Mouse (Mus musculus): ENCODE results near the gene Def8. TPM values are rescaled to one million over a fixed set of nuclear protein-coding genes. Genes with fewer than 3 reads are reported as not detected.

Gene Def8
- polyA plus RNA-seq, 1 experiment = 81.6 TPM

DNA sequence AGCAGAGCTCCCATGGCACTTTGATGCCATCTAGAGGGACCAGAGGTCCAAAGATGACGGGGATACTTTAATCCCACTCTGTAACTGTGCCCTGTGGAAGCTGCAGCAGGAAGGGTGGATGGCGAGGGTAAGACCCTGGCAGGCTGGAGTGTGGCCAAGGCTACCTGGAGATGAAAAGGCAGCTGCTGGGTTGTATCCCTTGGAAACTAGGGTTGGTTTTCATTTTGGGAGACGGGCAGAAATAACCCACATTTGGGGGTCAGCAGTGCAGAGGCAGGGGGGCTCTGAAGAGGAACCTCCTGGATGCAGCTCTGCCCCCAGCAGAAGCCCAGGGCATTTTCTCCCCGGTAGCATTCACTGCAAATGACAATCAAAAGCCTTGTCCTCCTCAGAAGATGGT, 81.9 kb downstream of the Def8 start:
- TF ChIP-seq CTCF (IDR thresholded peaks at IDR 0.05; ENCODE audit: low read depth, low read length) = no peak
- TF ChIP-seq EP300 (IDR thresholded peaks at IDR 0.05; ENCODE audit: insufficient read depth, low read depth, low read length) = no peak
- no peak for TF ChIP-seq POLR2A (IDR thresholded peaks at IDR 0.05; ENCODE audit: insufficient read depth, low read length)

DNA sequence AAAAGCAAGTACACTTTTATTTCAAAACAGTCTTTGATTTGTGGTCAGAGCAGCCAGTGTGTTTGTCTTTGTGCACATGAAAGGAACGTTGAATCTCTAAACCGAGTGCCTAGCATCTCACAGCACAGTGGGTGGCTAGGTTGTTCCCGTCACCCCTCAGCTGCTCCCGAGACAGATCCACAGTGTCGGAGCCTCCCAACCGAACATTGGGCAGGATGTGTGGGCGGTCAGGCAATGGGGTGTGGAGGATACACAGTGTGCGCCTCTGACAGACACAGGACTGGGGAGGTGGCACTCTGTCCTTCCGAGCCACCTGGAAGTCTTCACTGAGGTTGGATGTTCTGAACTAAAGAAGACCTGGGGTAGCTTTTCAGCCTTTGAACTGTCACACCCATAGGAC, 82.4 kb downstream of the Def8 start:
- no peaks in the 10 kb centered on the region for H3K27me3 ChIP-seq (ENCODE audit: control insufficient read depth, insufficient read depth, low read length, poor library complexity, severe bottlenecking)
- no peaks in the 10 kb centered on the region for H3K4me1 ChIP-seq (ENCODE audit: control insufficient read depth, insufficient read depth, low read length)
- H3K9me3 ChIP-seq (replicated peaks; ENCODE audit: control insufficient read depth, insufficient read depth, low read length, poor library complexity, severe bottlenecking) = no peaks in the 10 kb centered on the region
- H3K36me3 ChIP-seq (ENCODE audit: control insufficient read depth, insufficient read depth, low read length, poor library complexity, severe bottlenecking) = peaks cover 15% of the 10 kb centered on the region; the same call in 1 of the 2 replicates
- H3K4me3 ChIP-seq (ENCODE audit: low read depth, low read length) = no peak overlapping the region
- TF ChIP-seq POLR2A (IDR thresholded peaks at IDR 0.05; ENCODE audit: insufficient read depth, low read length) (no peak), CTCF (IDR thresholded peaks at IDR 0.05; ENCODE audit: low read depth, low read length) (no peak), EP300 (IDR thresholded peaks at IDR 0.05; ENCODE audit: insufficient read depth, low read depth, low read length) (no peak)
- no peak overlapping the region for H3K9ac ChIP-seq (ENCODE audit: low read depth, poor library complexity, severe bottlenecking)
- H3K27ac ChIP-seq (ENCODE audit: insufficient read depth, low read length) = no peak overlapping the region

More for the DNA sequence above, 81.9 kb downstream of the Def8 start:
- Histone ChIP-seq H3K27ac (ENCODE audit: insufficient read depth, low read length) (no peak overlapping the region), H3K36me3 (ENCODE audit: control insufficient read depth, insufficient read depth, low read length, poor library complexity, severe bottlenecking) (peaks cover 15% of the 10 kb centered on the region; the same call in 1 of the 2 replicates), H3K4me1 (ENCODE audit: control insufficient read depth, insufficient read depth, low read length) (no peaks in the 10 kb centered on the region), H3K9me3 (replicated peaks; ENCODE audit: control insufficient read depth, insufficient read depth, low read length, poor library complexity, severe bottlenecking) (no peaks in the 10 kb centered on the region), H3K27me3 (ENCODE audit: control insufficient read depth, insufficient read depth, low read length, poor library complexity, severe bottlenecking) (no peaks in the 10 kb centered on the region), H3K9ac (ENCODE audit: low read depth, poor library complexity, severe bottlenecking) (no peak overlapping the region), H3K4me3 (ENCODE audit: low read depth, low read length) (no peak overlapping the region)

DNA sequence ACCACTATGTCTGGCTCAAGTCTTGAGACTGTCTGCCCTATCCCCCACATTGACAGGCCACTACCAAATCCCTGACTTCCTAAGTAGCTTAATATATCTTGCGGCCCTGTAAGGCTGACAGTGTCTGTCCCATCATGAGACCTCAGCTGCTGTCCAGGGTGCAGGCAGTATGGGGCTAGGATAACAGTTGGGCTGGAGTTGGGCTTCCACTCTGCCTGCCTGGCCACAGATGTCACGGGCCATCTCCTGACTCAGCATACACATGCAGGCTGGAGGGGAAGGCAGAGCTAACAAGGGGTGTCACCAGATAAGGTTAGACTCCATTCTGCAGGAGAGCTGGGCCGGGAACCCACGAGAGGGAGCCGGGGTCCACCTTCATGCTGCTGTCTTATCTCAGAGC, 83.8 kb downstream of the Def8 start:
- Histone ChIP-seq H3K27me3 (ENCODE audit: control insufficient read depth, insufficient read depth, low read length, poor library complexity, severe bottlenecking) (no peaks in the 10 kb centered on the region), H3K36me3 (ENCODE audit: control insufficient read depth, insufficient read depth, low read length, poor library complexity, severe bottlenecking) (peaks cover 4% of the 10 kb centered on the region; the same call in 1 of the 2 replicates)
- no peak for TF ChIP-seq POLR2A (IDR thresholded peaks at IDR 0.05; ENCODE audit: insufficient read depth, low read length)
- no peak for TF ChIP-seq CTCF (IDR thresholded peaks at IDR 0.05; ENCODE audit: low read depth, low read length)
- TF ChIP-seq EP300 (IDR thresholded peaks at IDR 0.05; ENCODE audit: insufficient read depth, low read depth, low read length) = no peak

DNA sequence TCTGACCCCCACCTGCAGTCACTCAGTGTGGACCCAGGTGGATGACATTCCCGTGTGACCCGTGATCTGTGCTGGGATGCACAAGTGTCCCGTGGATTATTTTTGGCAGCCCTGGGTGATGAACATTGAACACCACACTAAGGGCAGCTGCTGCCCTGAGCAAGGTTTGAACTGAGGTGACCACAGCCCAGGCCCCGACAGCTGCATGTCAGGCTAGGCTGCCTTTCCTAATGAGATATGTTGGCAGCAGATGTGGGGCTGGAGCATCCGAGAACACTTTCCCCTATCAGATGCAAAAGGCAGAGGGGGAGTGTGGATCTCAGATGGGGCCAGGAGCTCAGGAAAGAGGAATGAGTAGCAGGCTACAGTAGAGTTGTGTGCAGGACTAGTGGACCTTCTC, 87.5 kb downstream of the Def8 start:
- Histone ChIP-seq H3K4me1 (ENCODE audit: control insufficient read depth, insufficient read depth, low read length) (no peaks in the 10 kb centered on the region), H3K27ac (ENCODE audit: insufficient read depth, low read length) (no peak overlapping the region), H3K27me3 (ENCODE audit: control insufficient read depth, insufficient read depth, low read length, poor library complexity, severe bottlenecking) (0 out of 2 replicates have a peak, but pooled peaks cover 7% of the 10 kb centered on the region), H3K36me3 (ENCODE audit: control insufficient read depth, insufficient read depth, low read length, poor library complexity, severe bottlenecking) (no peaks in the 10 kb centered on the region), H3K9ac (ENCODE audit: low read depth, poor library complexity, severe bottlenecking) (no peak overlapping the region), H3K9me3 (replicated peaks; ENCODE audit: control insufficient read depth, insufficient read depth, low read length, poor library complexity, severe bottlenecking) (no peaks in the 10 kb centered on the region), H3K4me3 (ENCODE audit: low read depth, low read length) (no peak overlapping the region)
- no peak for TF ChIP-seq EP300 (IDR thresholded peaks at IDR 0.05; ENCODE audit: insufficient read depth, low read depth, low read length)
- TF ChIP-seq CTCF (IDR thresholded peaks at IDR 0.05; ENCODE audit: low read depth, low read length) = no peak
- no peak for TF ChIP-seq POLR2A (IDR thresholded peaks at IDR 0.05; ENCODE audit: insufficient read depth, low read length)

More for the DNA sequence above, 83.8 kb downstream of the Def8 start:
- Histone ChIP-seq H3K9me3 (replicated peaks; ENCODE audit: control insufficient read depth, insufficient read depth, low read length, poor library complexity, severe bottlenecking) (no peaks in the 10 kb centered on the region), H3K9ac (ENCODE audit: low read depth, poor library complexity, severe bottlenecking) (no peak overlapping the region), H3K4me3 (ENCODE audit: low read depth, low read length) (no peak overlapping the region), H3K27ac (ENCODE audit: insufficient read depth, low read length) (no peak overlapping the region), H3K4me1 (ENCODE audit: control insufficient read depth, insufficient read depth, low read length) (no peaks in the 10 kb centered on the region)

Other genes with a start within 250 kb of the Def8 start
- gene Dpep1, start 237.3 kb upstream of the Def8 start, polyA plus RNA-seq (2011; ENCODE audit: insufficient read depth, insufficient read length, low read depth, missing spikeins) = not detected in 2 replicates
- gene Chmp1a, start 210.8 kb upstream of the Def8 start, polyA plus RNA-seq (2011; ENCODE audit: insufficient read depth, insufficient read length, low read depth, missing spikeins) = 64.1 and 66.0 TPM in 2 replicates
- gene Spata33, start 210.7 kb upstream of the Def8 start, polyA plus RNA-seq (2011; ENCODE audit: insufficient read depth, insufficient read length, low read depth, missing spikeins) = 1.8 TPM in 2 replicates
- 34.3 and 35.7 TPM in 2 replicates for gene Cdk10, start 198.7 kb upstream of the Def8 start, polyA plus RNA-seq (2011; ENCODE audit: insufficient read depth, insufficient read length, low read depth, missing spikeins)
- gene Spata2l, start 187.3 kb upstream of the Def8 start, polyA plus RNA-seq (2011; ENCODE audit: insufficient read depth, insufficient read length, low read depth, missing spikeins) = 0.25 and 0.64 TPM in 2 replicates
- gene Zfp276, start 169.3 kb upstream of the Def8 start, polyA plus RNA-seq (2011; ENCODE audit: insufficient read depth, insufficient read length, low read depth, missing spikeins) = 7.4 and 8.0 TPM in 2 replicates
- gene Vps9d1, start 169.2 kb upstream of the Def8 start, polyA plus RNA-seq (2011; ENCODE audit: insufficient read depth, insufficient read length, low read depth, missing spikeins) = 4.7 and 8.9 TPM in 2 replicates
- 56.4 and 58.9 TPM in 2 replicates for gene Fanca, start 105.0 kb upstream of the Def8 start, polyA plus RNA-seq (2011; ENCODE audit: insufficient read depth, insufficient read length, low read depth, missing spikeins)
- 4.2 and 5.0 TPM in 2 replicates for gene Spire2, start 90.8 kb upstream of the Def8 start, polyA plus RNA-seq (2011; ENCODE audit: insufficient read depth, insufficient read length, low read depth, missing spikeins)
- 239 TPM in 2 replicates for gene Tcf25, start 49.8 kb upstream of the Def8 start, polyA plus RNA-seq (2011; ENCODE audit: insufficient read depth, insufficient read length, low read depth, missing spikeins)
- gene Mc1r, start 16.4 kb upstream of the Def8 start, polyA plus RNA-seq (2011; ENCODE audit: insufficient read depth, insufficient read length, low read depth, missing spikeins) = not detected in 2 replicates
- 19.6 and 20.1 TPM in 2 replicates for gene Tubb3, start 12.1 kb upstream of the Def8 start, polyA plus RNA-seq (2011; ENCODE audit: insufficient read depth, insufficient read length, low read depth, missing spikeins)
- gene Afg3l1, start 54.4 kb downstream of the Def8 start, polyA plus RNA-seq (2011; ENCODE audit: insufficient read depth, insufficient read length, low read depth, missing spikeins) = 42.0 and 45.3 TPM in 2 replicates
- gene Dbndd1, start 91.9 kb downstream of the Def8 start, polyA plus RNA-seq (2011; ENCODE audit: insufficient read depth, insufficient read length, low read depth, missing spikeins) = 0.75 and 1.6 TPM in 2 replicates
- gene Gas8, start 95.3 kb downstream of the Def8 start, polyA plus RNA-seq (2011; ENCODE audit: insufficient read depth, insufficient read length, low read depth, missing spikeins) = 11.6 and 11.8 TPM in 2 replicates
- gene Rhou, start 230.4 kb downstream of the Def8 start, polyA plus RNA-seq (2011; ENCODE audit: insufficient read depth, insufficient read length, low read depth, missing spikeins) = 60.3 and 60.7 TPM in 2 replicates

Measured in ES-Bruce4 (cell line).